Mouse (Mus musculus): ENCODE data around the gene Ptprg.

GRCm38 (mm10) chr14:11732376-11732775 lies 179.0 kb downstream of the Ptprg start:
- no peak for TF ChIP-seq POLR2A (IDR thresholded peaks at IDR 0.05; ENCODE audit: borderline replicate concordance, extremely low read depth, insufficient read depth, insufficient read length, poor library complexity, severe bottlenecking)
- no peak for TF ChIP-seq CTCF (IDR thresholded peaks at IDR 0.05; ENCODE audit: borderline replicate concordance, extremely low read depth, insufficient read depth, insufficient read length)
